Mouse (Mus musculus) stomach, postnatal 0 days (tissue): ENCODE data around the gene Slc16a9. TPM values are rescaled to one million over a fixed set of nuclear protein-coding genes. Genes with fewer than 3 reads are reported as not detected.

Experiments
- ATAC-seq: fragments of 200-750 bp; cut with Nextera tagmentation; 2 replicates; pipeline ENCODE4 v1.8.0; 2017; ENCODE audit not compliant: low FRiP score, low TSS enrichment
- DNase-seq: peaks from one replicate; pipeline ENCODE4 v3.0.0-alpha.2; 2016; ENCODE audit warnings: low spot score
- H3K27ac ChIP-seq: fragments of 300-500 bp; sonication (generic); replicated peaks from 2 replicates; pipeline ENCODE4 v1.5.1; 2014; ENCODE audit warnings: mild to moderate bottlenecking, control low read depth
- H3K27me3 ChIP-seq: fragments of 300-500 bp; sonication (generic); 2 replicates; pipeline ENCODE4 v1.6.1; 2014; ENCODE audit warnings: low read length; ENCODE audit not compliant: control insufficient read depth, insufficient read depth
- H3K36me3 ChIP-seq: fragments of 300-500 bp; sonication (generic); 2 replicates; pipeline ENCODE4 v1.6.1; 2014; ENCODE audit warnings: low read length, mixed read lengths; ENCODE audit not compliant: control insufficient read depth, insufficient read depth
- H3K4me1 ChIP-seq: fragments of 300-500 bp; sonication (generic); replicated peaks from 2 replicates; pipeline ENCODE4 v1.6.1; 2014; ENCODE audit warnings: antibody characterized with exemption; ENCODE audit not compliant: control insufficient read depth, insufficient read depth
- H3K4me2 ChIP-seq: fragments of 300-500 bp; sonication (generic); replicated peaks from 2 replicates; pipeline ENCODE4 v1.6.1; 2014; ENCODE audit warnings: low read depth, mild to moderate bottlenecking, control low read depth, moderate library complexity
- H3K4me3 ChIP-seq: fragments of 300-500 bp; sonication (generic); 2 replicates; pipeline ENCODE4 v1.5.1; 2014; ENCODE audit warnings: low read depth, low read length, control low read depth
- H3K9ac ChIP-seq: fragments of 300-500 bp; sonication (generic); 2 replicates; pipeline ENCODE4 v1.6.1; 2014; ENCODE audit warnings: mild to moderate bottlenecking, low read length, control low read depth, mixed read lengths
- H3K9me3 ChIP-seq: fragments of 300-500 bp; sonication (generic); 2 replicates; pipeline ENCODE4 v1.6.1; 2016; ENCODE audit warnings: low read length; ENCODE audit not compliant: control insufficient read depth
- CTCF ChIP-seq: IDR thresholded peaks from 2 replicates; pipeline ENCODE4 v1.5.1; 2016; ENCODE audit warnings: antibody characterized with exemption, low read depth, mild to moderate bottlenecking, moderate library complexity
- EP300 ChIP-seq: optimal IDR thresholded peaks from 2 replicates; pipeline ENCODE3; 2016; ENCODE audit warnings: antibody characterized with exemption
- WGBS: fragments of 180-500 bp; shearing (Covaris S2); extraction: QIAGEN DNeasy Blood & Tissue Kit; methylation state at CpG from one replicate; pipeline ENCODE4 v1.1.7; 2014; 5-methylcytosine and 5-hydroxymethylcytosine counted together
- polyA plus RNA-seq: library from polyadenylated mRNA; unstranded; fragments of >200 nt; fragmentation: Nextera tagmentation; extraction: Ambion mirVana; gene quantifications from 2 replicates; pipeline ENCODE4 v1.2.1, GENCODE M21; 2015

Gene Slc16a9
- polyA plus RNA-seq, 1 experiment from 2014 or later = 2.9 TPM

GRCm38 (mm10) chr10:70198951-70199463 is 45.9 kb upstream of the Slc16a9 start:
- Histone ChIP-seq H3K9me3 (no peaks in the 10 kb centered on the region), H3K27me3 (no peaks in the 10 kb centered on the region), H3K4me1 (no peaks in the 10 kb centered on the region), H3K4me3 (no peak overlapping the region), H3K27ac (no peak overlapping the region), H3K9ac (no peak overlapping the region), H3K4me2 (no peak overlapping the region), H3K36me3 (no peaks in the 10 kb centered on the region)
- DNase-seq = no peak
- WGBS = 88% methylated on average over 7 of the region's 7 CpGs
- no peak for ATAC-seq
- no peak for TF ChIP-seq EP300
- no peak for TF ChIP-seq CTCF

GRCm38 (mm10) chr10:70199466-70200210 is 45.3 kb upstream of the Slc16a9 start:
- Histone ChIP-seq H3K4me2 (no peak overlapping the region), H3K4me1 (no peaks in the 10 kb centered on the region), H3K27ac (no peak overlapping the region), H3K9me3 (no peaks in the 10 kb centered on the region), H3K9ac (no peak overlapping the region), H3K36me3 (no peaks in the 10 kb centered on the region), H3K27me3 (no peaks in the 10 kb centered on the region), H3K4me3 (no peak overlapping the region)
- ATAC-seq = no peak
- TF ChIP-seq CTCF = no peak
- TF ChIP-seq EP300 = no peak
- no peak for DNase-seq
- 83% methylated on average over 6 of the region's 6 CpGs for WGBS

GRCm38 (mm10) chr10:70200889-70201500 is 43.9 kb upstream of the Slc16a9 start:
- Histone ChIP-seq H3K27me3 (no peaks in the 10 kb centered on the region), H3K9ac (no peak overlapping the region), H3K36me3 (no peaks in the 10 kb centered on the region), H3K4me1 (peaks cover 6% of the 10 kb centered on the region), H3K27ac (no peak overlapping the region), H3K9me3 (no peaks in the 10 kb centered on the region), H3K4me3 (no peak overlapping the region), H3K4me2 (no peak overlapping the region)
- TF ChIP-seq CTCF = no peak
- TF ChIP-seq EP300 = no peak
- DNase-seq (no peak), ATAC-seq (no peak)
- 70% methylated on average over 12 of the region's 12 CpGs for WGBS

GRCm38 (mm10) chr10:70204505-70205399 is 40.1 kb upstream of the Slc16a9 start, which contains the start of gene Mrln:
TSS of gene Mrln (plus strand) at chr10:70204664.
- WGBS = 19% methylated on average over 17 of the region's 17 CpGs

GRCm38 (mm10) chr10:70211281-70211680 is 33.6 kb upstream of the Slc16a9 start:
- Histone ChIP-seq H3K4me1 (no peaks in the 10 kb centered on the region), H3K9ac (no peak overlapping the region), H3K9me3 (no peaks in the 10 kb centered on the region), H3K27ac (no peak overlapping the region), H3K4me3 (no peak overlapping the region), H3K27me3 (no peaks in the 10 kb centered on the region), H3K36me3 (no peaks in the 10 kb centered on the region), H3K4me2 (no peak overlapping the region)
- TF ChIP-seq EP300 = no peak
- no peak for TF ChIP-seq CTCF
- DNase-seq = no peak
- ATAC-seq = no peak
- WGBS = 65% methylated on average over 9 of the region's 9 CpGs

More at GRCm38 (mm10) chr10:70204505-70205399, 40.1 kb upstream of the Slc16a9 start, which contains the start of gene Mrln:
- ATAC-seq (peak; percentile 83), DNase-seq (peak; percentile 50)
- Histone ChIP-seq H3K9me3 (no peaks in the 10 kb centered on the region), H3K27me3 (no peaks in the 10 kb centered on the region), H3K36me3 (no peaks in the 10 kb centered on the region), H3K9ac (0 out of 2 replicates have a peak within 1 kb of the TSS, but pooled peaks have one; percentile 18), H3K27ac (peak within 1 kb of the TSS; percentile 42), H3K4me3 (0 out of 2 replicates have a peak within 1 kb of the TSS, but pooled peaks have one; percentile 17), H3K4me1 (peaks cover 6% of the 10 kb centered on the region), H3K4me2 (peak within 1 kb of the TSS; percentile 34)
- TF ChIP-seq EP300 = peak; percentile 61
- peak; percentile 20; the same call in 1 of the 2 replicates for TF ChIP-seq CTCF
